Mouse (Mus musculus) forebrain, embryonic 13.5 days (tissue): ENCODE results near the gene Qsox1. TPM values are rescaled to one million over a fixed set of nuclear protein-coding genes. Genes with fewer than 3 reads are reported as not detected.

Source experiments
- ATAC-seq: fragments of 200-750 bp; cut with Nextera tagmentation; 2 replicates; pipeline ENCODE4 v1.8.0; 2017
- H3K27ac ChIP-seq: fragments of 300-500 bp; sonication (generic); 2 replicates; pipeline ENCODE4 v1.5.1; 2015; ENCODE audit warnings: inconsistent platforms, mild to moderate bottlenecking, moderate library complexity
- H3K27me3 ChIP-seq: fragments of 300-500 bp; sonication (generic); 2 replicates; pipeline ENCODE4 v1.6.1; 2015; ENCODE audit warnings: mild to moderate bottlenecking, inconsistent platforms
- H3K36me3 ChIP-seq: fragments of 300-500 bp; sonication (generic); 2 replicates; pipeline ENCODE4 v1.6.1; 2015; ENCODE audit warnings: mild to moderate bottlenecking, inconsistent platforms; ENCODE audit not compliant: poor library complexity, severe bottlenecking
- H3K4me1 ChIP-seq: fragments of 300-500 bp; sonication (generic); 2 replicates; pipeline ENCODE4 v1.6.1; 2015; ENCODE audit warnings: inconsistent platforms
- H3K4me2 ChIP-seq: fragments of 300-500 bp; sonication (generic); 2 replicates; pipeline ENCODE4 v1.6.1; 2015; ENCODE audit warnings: inconsistent platforms, mild to moderate bottlenecking, moderate library complexity
- H3K4me3 ChIP-seq: fragments of 300-500 bp; sonication (generic); 2 replicates; pipeline ENCODE4 v1.5.1; 2015; ENCODE audit warnings: mild to moderate bottlenecking, inconsistent platforms
- H3K9ac ChIP-seq: fragments of 300-500 bp; sonication (generic); 2 replicates; pipeline ENCODE4 v1.6.1; 2015; ENCODE audit warnings: mild to moderate bottlenecking, inconsistent platforms
- H3K9me3 ChIP-seq: fragments of 300-500 bp; sonication (generic); replicated peaks from 2 replicates; pipeline ENCODE4 v1.6.1; 2016; ENCODE audit warnings: inconsistent platforms
- WGBS: fragments of 180-500 bp; shearing (Covaris S2); methylation state at CpG from one replicate; pipeline ENCODE4 v1.1.7; 2015; 5-methylcytosine and 5-hydroxymethylcytosine counted together
- polyA plus RNA-seq: library from polyadenylated mRNA; unstranded; fragments of >200 nt; fragmentation: Nextera tagmentation; extraction: Ambion mirVana; gene quantifications from 2 replicates; pipeline ENCODE4 v1.2.1, GENCODE M21; 2015

Gene Qsox1
- polyA plus RNA-seq, 1 experiment from 2014 or later = 17.4 TPM

DNA sequence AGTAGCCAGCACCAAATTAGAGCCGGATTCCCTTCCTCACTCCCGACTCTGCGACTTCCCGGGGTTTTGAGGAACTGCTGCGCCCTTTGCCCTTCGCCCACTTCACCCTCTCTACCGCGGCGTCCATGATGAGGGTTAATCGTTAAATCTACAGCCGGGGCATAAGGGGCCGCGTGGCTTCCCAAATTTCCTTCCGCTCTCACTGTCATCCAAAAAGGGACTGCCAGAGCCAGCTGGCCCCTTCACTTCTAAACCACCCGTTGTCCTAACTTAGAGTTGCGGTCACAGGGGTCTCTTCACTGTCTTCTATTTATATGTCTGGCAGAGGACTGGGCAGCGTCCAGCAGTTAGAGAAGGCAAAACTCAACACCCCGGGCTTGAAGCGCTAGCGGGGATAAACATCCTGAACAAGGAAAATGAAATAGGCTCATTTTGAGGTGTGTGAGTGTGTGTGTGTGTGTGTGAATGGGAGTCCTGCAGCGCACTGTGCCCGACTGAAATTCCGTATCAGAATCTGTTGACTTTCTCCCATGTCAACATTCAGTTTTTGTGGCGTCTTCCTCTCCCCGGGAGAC is 74.8 kb downstream of the Qsox1 start:
- Histone ChIP-seq H3K9ac (no peak overlapping the region), H3K4me3 (no peak overlapping the region), H3K36me3 (no peaks in the 10 kb centered on the region), H3K4me1 (peaks cover 28% of the 10 kb centered on the region), H3K9me3 (no peaks in the 10 kb centered on the region), H3K27ac (no peak overlapping the region), H3K4me2 (no peak overlapping the region), H3K27me3 (peaks cover 100% of the 10 kb centered on the region)
- WGBS = under 1% methylated on average over 25 of the region's 25 CpGs
- ATAC-seq = no peak

DNA sequence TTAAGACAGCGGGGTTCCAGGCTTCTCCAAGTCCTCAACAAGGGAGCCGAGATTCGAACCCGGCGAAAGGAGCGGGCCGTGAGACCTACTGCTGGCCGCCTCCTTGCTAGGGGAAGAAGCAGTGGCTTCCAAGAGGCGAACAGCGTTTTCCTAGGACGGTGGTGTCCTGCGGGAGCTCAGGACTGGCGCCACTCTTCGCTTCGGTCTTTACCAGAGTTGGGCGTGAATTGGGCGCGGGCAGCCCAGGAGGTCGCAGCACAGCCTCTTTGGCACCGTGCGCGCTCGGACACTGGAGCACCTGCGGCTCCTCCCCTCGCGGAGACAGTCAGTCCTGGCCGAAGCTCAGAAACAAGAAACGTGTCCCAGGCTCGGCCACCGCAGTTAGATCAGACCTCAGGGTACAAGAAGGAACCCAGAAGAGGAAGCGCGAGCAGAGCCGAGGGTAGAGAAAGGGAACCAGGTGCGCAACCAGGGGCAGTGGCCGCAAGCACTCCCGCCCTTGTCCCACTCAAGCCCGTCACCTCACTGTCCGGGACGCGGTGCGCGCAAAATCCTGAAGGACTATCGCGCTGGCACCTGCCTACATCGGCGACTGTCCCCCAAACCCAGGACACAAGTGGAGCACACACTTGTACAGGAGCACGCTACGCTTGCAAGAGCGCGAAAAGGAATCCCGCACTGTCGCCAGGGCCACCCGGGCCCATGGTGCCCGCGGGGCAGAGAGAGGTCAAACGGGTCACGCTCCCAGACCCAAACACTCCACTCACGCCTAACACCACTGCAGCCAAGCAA is 75.5 kb downstream of the Qsox1 start:
- H3K27ac ChIP-seq = no peak overlapping the region
- peaks cover 21% of the 10 kb centered on the region for H3K4me1 ChIP-seq
- no peak overlapping the region for H3K4me2 ChIP-seq
- H3K4me3 ChIP-seq = no peak overlapping the region
- H3K27me3 ChIP-seq = peaks cover 100% of the 10 kb centered on the region
- H3K36me3 ChIP-seq = no peaks in the 10 kb centered on the region
- H3K9me3 ChIP-seq = no peaks in the 10 kb centered on the region
- under 1% methylated on average over 58 of the region's 58 CpGs for WGBS
- ATAC-seq = no peak
- no peak overlapping the region for H3K9ac ChIP-seq

DNA sequence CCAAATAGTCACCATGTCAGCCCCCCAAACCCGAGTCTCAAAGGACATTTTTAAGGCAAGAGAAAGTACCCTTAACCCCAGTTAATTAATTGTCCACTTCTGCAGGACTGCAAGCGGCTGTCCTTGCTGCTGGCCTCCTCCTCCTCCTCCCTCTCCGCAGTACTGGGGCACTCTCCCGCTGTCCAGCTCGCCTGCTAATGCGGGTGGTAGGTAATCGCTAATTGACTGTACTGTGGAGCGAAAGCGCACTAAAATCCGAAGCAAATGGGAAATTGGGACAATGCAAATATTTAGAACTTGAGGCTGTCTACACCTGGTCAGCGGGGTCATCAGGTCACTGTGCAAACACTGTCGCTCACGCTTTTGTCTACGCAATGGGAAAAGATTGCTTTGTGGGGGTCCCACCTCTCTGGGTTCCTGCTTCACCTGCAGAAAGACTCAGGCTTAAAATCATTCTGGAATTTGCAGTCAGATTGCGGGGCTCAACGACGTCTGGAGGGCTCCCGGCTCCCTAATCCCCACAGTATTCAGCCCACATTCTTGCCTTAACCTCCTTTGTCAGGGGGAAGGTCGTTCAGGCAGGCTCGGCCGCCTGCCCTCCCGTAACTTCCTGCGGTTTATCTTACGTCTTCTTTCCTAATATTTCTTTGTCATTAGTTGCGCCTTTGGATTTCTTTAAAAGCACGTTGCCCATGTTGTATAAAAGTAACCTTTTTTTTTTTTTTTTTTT is 76.4 kb downstream of the Qsox1 start:
- no peak overlapping the region for H3K27ac ChIP-seq
- peaks cover 100% of the 10 kb centered on the region for H3K27me3 ChIP-seq
- ATAC-seq = no peak
- peaks cover 11% of the 10 kb centered on the region for H3K4me1 ChIP-seq
- H3K9ac ChIP-seq = no peak overlapping the region
- no peaks in the 10 kb centered on the region for H3K36me3 ChIP-seq
- WGBS = under 1% methylated on average over 26 of the region's 26 CpGs
- no peak overlapping the region for H3K4me3 ChIP-seq
- H3K9me3 ChIP-seq = no peaks in the 10 kb centered on the region
- H3K4me2 ChIP-seq = no peak overlapping the region

DNA sequence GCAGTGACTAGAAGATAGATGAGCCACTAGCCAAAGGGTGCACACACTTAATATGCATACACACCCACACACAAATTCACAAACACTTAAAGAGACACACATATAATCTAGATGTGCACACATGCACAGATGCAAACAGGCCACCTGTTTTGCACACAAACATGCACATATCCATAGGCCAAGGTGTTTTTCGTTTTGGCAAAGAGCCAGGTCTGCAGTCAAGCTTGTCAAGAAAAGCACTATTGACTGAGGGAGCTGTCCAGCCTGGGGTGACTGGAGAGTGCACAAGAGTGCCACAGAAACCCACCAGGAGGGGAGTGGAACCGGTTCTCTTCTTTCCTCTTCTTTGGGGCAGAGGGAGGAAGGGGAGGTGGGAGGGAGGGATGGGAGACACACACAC is 81.5 kb downstream of the Qsox1 start:
- peaks cover 10% of the 10 kb centered on the region for H3K4me1 ChIP-seq
- H3K9ac ChIP-seq = no peak overlapping the region
- ATAC-seq = no peak
- H3K36me3 ChIP-seq = no peaks in the 10 kb centered on the region
- no peak overlapping the region for H3K27ac ChIP-seq
- no peak overlapping the region for H3K4me3 ChIP-seq
- H3K9me3 ChIP-seq = peaks cover 5% of the 10 kb centered on the region; the same call in 1 of the 2 replicates
- 0% methylated on average over 2 of the region's 2 CpGs for WGBS
- H3K4me2 ChIP-seq = no peak overlapping the region
- H3K27me3 ChIP-seq = peaks cover 98% of the 10 kb centered on the region

DNA sequence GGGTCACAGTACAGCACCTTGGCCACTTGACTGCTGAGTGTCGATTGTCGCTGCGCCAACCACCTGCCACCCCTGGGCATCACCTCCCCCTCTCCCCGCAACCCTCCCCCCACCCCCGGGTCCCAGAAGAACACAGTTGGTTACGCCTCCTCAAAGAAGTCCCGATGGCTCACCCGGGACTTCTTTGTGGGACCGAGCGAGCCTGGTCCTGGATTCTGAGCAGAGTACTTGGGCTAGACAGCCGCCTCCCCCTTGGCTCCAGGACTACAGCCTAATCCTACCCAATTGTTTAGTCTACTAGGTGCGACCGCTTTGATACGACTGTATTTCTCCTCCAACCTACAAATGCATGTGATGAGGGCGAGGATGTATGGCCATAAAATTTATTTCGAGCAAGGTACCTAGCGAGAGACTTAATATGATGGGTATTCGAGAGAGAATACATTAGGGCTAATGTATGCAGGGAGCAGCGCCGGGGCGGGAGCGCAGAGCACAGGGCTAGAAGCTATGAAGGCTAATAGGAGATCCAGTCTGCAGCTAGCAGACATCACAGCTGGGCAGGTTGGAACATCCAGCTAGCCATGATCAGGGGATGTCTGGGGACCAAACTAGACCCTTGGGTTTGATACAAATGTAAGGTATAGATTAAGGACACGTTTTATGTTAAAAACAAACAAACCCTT is 83.4 kb downstream of the Qsox1 start:
- Histone ChIP-seq H3K36me3 (no peaks in the 10 kb centered on the region), H3K4me3 (0 out of 2 replicates have a peak overlapping the region, but pooled peaks have one; percentile 15), H3K9me3 (peaks cover 5% of the 10 kb centered on the region; the same call in 1 of the 2 replicates), H3K27ac (no peak overlapping the region), H3K9ac (no peak overlapping the region), H3K4me1 (peaks cover 10% of the 10 kb centered on the region), H3K27me3 (peaks cover 98% of the 10 kb centered on the region), H3K4me2 (peak overlapping the region; percentile 36)
- peak; percentile 48; the same call in 1 of the 2 replicates for ATAC-seq
- under 1% methylated on average over 23 of the region's 23 CpGs for WGBS

DNA sequence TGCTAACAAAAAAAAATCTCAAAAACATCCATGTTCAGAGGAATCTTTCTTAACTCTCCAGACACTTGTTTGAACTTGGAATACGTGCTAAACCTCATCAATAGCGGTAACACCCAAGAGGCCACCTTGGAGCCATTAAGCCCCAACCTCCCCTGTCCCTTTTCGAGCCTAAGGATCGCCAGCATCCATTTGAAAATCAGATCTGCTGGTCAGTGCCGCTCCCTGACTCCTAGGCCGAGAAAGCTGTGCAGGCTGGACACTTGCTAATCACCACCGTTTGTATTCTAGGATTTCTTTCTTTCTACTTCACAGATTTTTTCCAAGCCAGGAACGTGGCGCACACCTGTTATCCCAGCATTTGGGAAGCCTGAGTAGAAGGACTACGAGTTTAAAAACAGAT is 84.9 kb downstream of the Qsox1 start:
- Histone ChIP-seq H3K27me3 (peaks cover 98% of the 10 kb centered on the region), H3K4me1 (peaks cover 10% of the 10 kb centered on the region), H3K9ac (no peak overlapping the region), H3K27ac (no peak overlapping the region), H3K4me3 (no peak overlapping the region), H3K36me3 (no peaks in the 10 kb centered on the region), H3K4me2 (no peak overlapping the region), H3K9me3 (peaks cover 5% of the 10 kb centered on the region; the same call in 1 of the 2 replicates)
- no peak for ATAC-seq
- WGBS = 17% methylated on average over 10 of the region's 10 CpGs

Other genes starting within 250 kb of the Qsox1 start
- gene Lhx4, start 61.2 kb downstream of the Qsox1 start, polyA plus RNA-seq = 0.04 and 0.06 TPM in 2 replicates
- 11.5 and 11.6 TPM in 2 replicates for gene Cep350, start 160.4 kb upstream of the Qsox1 start, polyA plus RNA-seq
- gene Tor1aip2, start 222.5 kb upstream of the Qsox1 start, polyA plus RNA-seq = 79.6 and 83.9 TPM in 2 replicates
- gene Tor1aip1, start 223.6 kb upstream of the Qsox1 start, polyA plus RNA-seq = 34.7 and 37.1 TPM in 2 replicates